Mouse (Mus musculus) midbrain, embryonic 13.5 days (tissue): ENCODE data around the gene BC025446. TPM values are rescaled to one million over a fixed set of nuclear protein-coding genes. Genes with fewer than 3 reads are reported as not detected.

Experiments used
- ATAC-seq: fragments of 200-750 bp; cut with Nextera tagmentation; 2 replicates; pipeline ENCODE4 v1.8.0; 2017; ENCODE audit warnings: mild to moderate bottlenecking, moderate TSS enrichment, moderate library complexity
- H3K27ac ChIP-seq: fragments of 300-500 bp; sonication (generic); 2 replicates; pipeline ENCODE4 v1.5.1; 2015; ENCODE audit warnings: inconsistent platforms, mild to moderate bottlenecking, moderate library complexity
- H3K27me3 ChIP-seq: fragments of 300-500 bp; sonication (generic); 2 replicates; pipeline ENCODE4 v1.6.1; 2015; ENCODE audit warnings: mild to moderate bottlenecking, inconsistent platforms
- H3K36me3 ChIP-seq: fragments of 300-500 bp; sonication (generic); 2 replicates; pipeline ENCODE4 v1.6.1; 2015; ENCODE audit warnings: mild to moderate bottlenecking, inconsistent platforms
- H3K4me1 ChIP-seq: fragments of 300-500 bp; sonication (generic); replicated peaks from 2 replicates; pipeline ENCODE4 v1.6.1; 2015; ENCODE audit warnings: inconsistent platforms
- H3K4me2 ChIP-seq: fragments of 300-500 bp; sonication (generic); replicated peaks from 2 replicates; pipeline ENCODE4 v1.6.1; 2015; ENCODE audit warnings: moderate library complexity, mild to moderate bottlenecking, inconsistent platforms
- H3K4me3 ChIP-seq: fragments of 300-500 bp; sonication (generic); replicated peaks from 2 replicates; pipeline ENCODE4 v1.5.1; 2015; ENCODE audit warnings: mild to moderate bottlenecking, inconsistent platforms
- H3K9ac ChIP-seq: fragments of 300-500 bp; sonication (generic); replicated peaks from 2 replicates; pipeline ENCODE4 v1.6.1; 2015; ENCODE audit warnings: mild to moderate bottlenecking, inconsistent platforms
- H3K9me3 ChIP-seq: fragments of 300-500 bp; sonication (generic); 2 replicates; pipeline ENCODE4 v1.6.1; 2016; ENCODE audit warnings: mild to moderate bottlenecking, inconsistent platforms
- WGBS: fragments of 180-500 bp; shearing (Covaris S2); methylation state at CpG from one replicate; pipeline ENCODE4 v1.1.7; 2015; 5-methylcytosine and 5-hydroxymethylcytosine counted together
- polyA plus RNA-seq: library from polyadenylated mRNA; unstranded; fragments of >200 nt; fragmentation: Nextera tagmentation; extraction: Ambion mirVana; gene quantifications from 2 replicates; pipeline ENCODE4 v1.2.1, GENCODE M21; 2015

The BC025446 gene
- polyA plus RNA-seq, 1 experiment from 2014 or later: not detected

- Histone ChIP-seq H3K4me1 (no peaks in the 10 kb centered on the region), H3K4me3 (no peak overlapping the region), H3K27me3 (no peaks in the 10 kb centered on the region), H3K27ac (no peak overlapping the region), H3K9me3 (no peaks in the 10 kb centered on the region), H3K4me2 (no peak overlapping the region), H3K9ac (no peak overlapping the region), H3K36me3 (no peaks in the 10 kb centered on the region)
- 63% methylated on average over 1 of the region's 1 CpGs for WGBS
- no peak for ATAC-seq
These were observed 50.5 kb downstream of the BC025446 start for GRCm38 (mm10) chr15:75266626-75267025.

- H3K27ac ChIP-seq: no peak within 1 kb of the TSS
- H3K27me3 ChIP-seq: no peaks in the 10 kb centered on the region
- no peaks in the 10 kb centered on the region for H3K9me3 ChIP-seq
- H3K4me2 ChIP-seq: no peak within 1 kb of the TSS
- H3K4me3 ChIP-seq: no peak within 1 kb of the TSS
- H3K9ac ChIP-seq: no peak within 1 kb of the TSS
- H3K4me1 ChIP-seq: no peaks in the 10 kb centered on the region
- no peaks in the 10 kb centered on the region for H3K36me3 ChIP-seq
- no peak for ATAC-seq
These were observed 51.9 kb downstream of the BC025446 start, which contains the start of gene Ly6f for GRCm38 (mm10) chr15:75268121-75268520. Ly6f (plus strand) TSS chr15:75268421.

GRCm38 (mm10) chr15:75268916-75269829 is 53.0 kb downstream of the BC025446 start:
- Histone ChIP-seq H3K9me3 (no peaks in the 10 kb centered on the region), H3K4me3 (no peak overlapping the region), H3K27ac (no peak overlapping the region), H3K4me1 (no peaks in the 10 kb centered on the region), H3K9ac (no peak overlapping the region), H3K27me3 (no peaks in the 10 kb centered on the region), H3K36me3 (no peaks in the 10 kb centered on the region), H3K4me2 (no peak overlapping the region)
- ATAC-seq: no peak
- 71% methylated on average over 5 of the region's 5 CpGs for WGBS

DNA sequence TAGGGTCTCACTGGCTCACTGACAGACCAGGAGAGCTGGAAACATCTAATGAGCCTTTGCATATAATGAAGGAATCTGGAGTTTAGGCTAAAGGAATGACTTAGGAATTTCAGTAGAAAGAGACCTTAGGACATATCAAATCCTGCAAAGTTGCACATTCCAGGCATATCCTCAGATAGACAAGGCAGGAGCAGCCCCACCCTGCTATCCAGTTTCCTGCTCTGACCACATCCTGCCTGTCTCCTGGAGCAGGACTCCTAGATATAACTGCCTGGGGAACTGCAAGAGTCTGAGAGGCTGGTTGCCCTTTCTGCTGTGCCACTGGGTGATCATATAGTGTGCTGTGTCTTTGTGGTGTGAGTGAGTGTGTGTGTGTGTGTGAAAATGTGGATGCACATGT is 54.0 kb downstream of the BC025446 start:
- Histone ChIP-seq H3K27ac (no peak overlapping the region), H3K4me3 (no peak overlapping the region), H3K27me3 (no peaks in the 10 kb centered on the region), H3K4me1 (no peaks in the 10 kb centered on the region), H3K36me3 (no peaks in the 10 kb centered on the region), H3K9ac (no peak overlapping the region), H3K4me2 (no peak overlapping the region), H3K9me3 (no peaks in the 10 kb centered on the region)
- no peak for ATAC-seq

DNA sequence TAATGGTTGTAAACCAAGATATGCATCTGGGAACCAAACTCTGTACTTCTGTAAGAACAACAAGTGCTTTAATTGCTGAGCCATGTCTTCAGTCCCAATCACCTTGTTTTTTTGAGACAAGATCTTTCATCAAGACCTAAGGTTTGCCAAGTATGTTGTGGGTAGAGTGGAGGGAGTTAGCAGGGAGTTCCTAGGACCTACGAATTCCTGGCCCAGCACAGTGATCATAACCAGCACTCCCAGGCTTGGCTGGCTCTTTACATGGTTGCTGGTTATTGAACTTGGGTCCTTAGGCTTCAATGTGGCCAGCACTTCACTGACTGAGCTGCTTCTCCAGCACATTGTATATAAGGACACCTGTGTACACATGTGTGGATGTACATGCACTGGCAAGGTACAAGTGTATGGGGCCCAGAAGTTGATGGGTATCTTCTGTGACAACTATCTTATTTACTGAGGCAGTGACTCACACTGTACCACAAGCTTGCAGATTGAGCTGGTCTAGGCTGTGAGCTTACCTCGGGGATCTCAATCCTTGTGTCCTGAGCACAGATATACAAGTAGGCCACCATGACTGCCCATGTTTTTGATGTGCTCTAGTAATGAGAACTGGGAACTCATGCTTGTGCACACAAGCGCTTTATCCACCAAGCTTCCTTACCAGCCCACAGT is 54.7 kb downstream of the BC025446 start:
- no peaks in the 10 kb centered on the region for H3K36me3 ChIP-seq
- no peaks in the 10 kb centered on the region for H3K4me1 ChIP-seq
- no peaks in the 10 kb centered on the region for H3K9me3 ChIP-seq
- no peak for ATAC-seq
- H3K4me3 ChIP-seq: no peak overlapping the region
- H3K9ac ChIP-seq: no peak overlapping the region
- 87% methylated on average over 3 of the region's 3 CpGs for WGBS
- H3K27ac ChIP-seq: no peak overlapping the region
- H3K27me3 ChIP-seq: no peaks in the 10 kb centered on the region
- no peak overlapping the region for H3K4me2 ChIP-seq

GRCm38 (mm10) chr15:75271426-75271825 is 55.2 kb downstream of the BC025446 start:
- no peak overlapping the region for H3K4me2 ChIP-seq
- no peak for ATAC-seq
- H3K4me3 ChIP-seq: no peak overlapping the region
- no peak overlapping the region for H3K27ac ChIP-seq
- no peaks in the 10 kb centered on the region for H3K4me1 ChIP-seq
- H3K27me3 ChIP-seq: no peaks in the 10 kb centered on the region
- no peaks in the 10 kb centered on the region for H3K9me3 ChIP-seq
- H3K9ac ChIP-seq: no peak overlapping the region
- WGBS: 69% methylated on average over 1 of the region's 1 CpGs
- no peaks in the 10 kb centered on the region for H3K36me3 ChIP-seq

DNA sequence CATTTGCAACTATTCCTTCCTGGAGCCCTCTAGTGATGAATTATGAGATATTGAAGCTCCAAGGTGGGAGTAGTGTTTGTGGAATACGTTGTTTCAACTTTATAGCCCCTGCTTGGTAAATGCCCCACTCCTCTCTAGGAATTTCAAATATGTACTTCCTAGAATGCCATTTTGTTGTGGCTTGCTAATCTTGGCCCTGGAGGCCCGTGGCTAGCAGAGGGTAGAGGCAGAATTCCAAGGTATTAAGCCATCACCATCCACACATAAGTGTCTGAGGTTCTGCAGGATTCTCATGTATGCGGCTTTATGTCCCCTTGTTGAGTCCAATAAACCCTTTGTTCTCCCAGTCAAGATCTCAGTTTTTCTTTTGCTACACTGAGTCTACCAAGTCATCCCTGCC is 55.7 kb downstream of the BC025446 start:
- H3K27me3 ChIP-seq: no peaks in the 10 kb centered on the region
- 77% methylated on average over 3 of the region's 3 CpGs for WGBS
- no peaks in the 10 kb centered on the region for H3K4me1 ChIP-seq
- no peak overlapping the region for H3K4me3 ChIP-seq
- no peak overlapping the region for H3K27ac ChIP-seq
- H3K4me2 ChIP-seq: no peak overlapping the region
- no peak for ATAC-seq
- no peaks in the 10 kb centered on the region for H3K9me3 ChIP-seq
- H3K36me3 ChIP-seq: no peaks in the 10 kb centered on the region
- H3K9ac ChIP-seq: no peak overlapping the region

Other genes with a start within 250 kb of the BC025446 start
- gene Ly6i, start 232.9 kb upstream of the BC025446 start, polyA plus RNA-seq: not detected in 2 replicates
- gene Ly6a, start 218.3 kb upstream of the BC025446 start, polyA plus RNA-seq: 0.34 and 0.50 TPM in 2 replicates
- 0.92 and 1.4 TPM in 2 replicates for gene Ly6c1, start 167.5 kb upstream of the BC025446 start, polyA plus RNA-seq
- not detected in 2 replicates for gene Ly6c2, start 104.4 kb upstream of the BC025446 start, polyA plus RNA-seq
- gene Ly6g, start 61.1 kb upstream of the BC025446 start, polyA plus RNA-seq: not detected in 2 replicates
- not detected in 2 replicates for gene Ly6f, start 52.0 kb downstream of the BC025446 start, polyA plus RNA-seq